Mouse (Mus musculus) CD8-positive naive resting alpha-beta T cell, adult 2 months (primary cell): Measurements from ENCODE around the gene Ctc1.

Source experiments
- DNase-seq, 2 experiments: peaks; one replicate each; pipeline ENCODE4 v3.0.0; 2022; ENCODE audit warnings: low read depth in 2 of 2, low spot score in 2 of 2

The Ctc1 gene

GRCm38 (mm10) chr11:69047592-69047991, 31.9 kb downstream of the Ctc1 start:
- no peak for DNase-seq

GRCm38 (mm10) chr11:69048151-69048550, 32.4 kb downstream of the Ctc1 start:
- no peak for DNase-seq

GRCm38 (mm10) chr11:69050748-69051147, 35.0 kb downstream of the Ctc1 start:
- no peak for DNase-seq

- no peak for DNase-seq
Observed at GRCm38 (mm10) chr11:69051771-69052170, 36.1 kb downstream of the Ctc1 start.

- no peak for DNase-seq
Observed at GRCm38 (mm10) chr11:69052824-69053421, 37.2 kb downstream of the Ctc1 start.

GRCm38 (mm10) chr11:69053848-69054247, 38.1 kb downstream of the Ctc1 start:
- DNase-seq = no peak

GRCm38 (mm10) chr11:69058265-69058664, 42.6 kb downstream of the Ctc1 start:
- no peak for DNase-seq

GRCm38 (mm10) chr11:69058729-69059356, 43.1 kb downstream of the Ctc1 start:
- no peak for DNase-seq

GRCm38 (mm10) chr11:69059357-69059974, 43.8 kb downstream of the Ctc1 start, which contains the start of gene Borcs6:
Borcs6 (plus strand) TSS chr11:69059717.
- DNase-seq = peak; percentile 88 to 91

- DNase-seq = no peak
Observed at GRCm38 (mm10) chr11:69059975-69060411, 44.3 kb downstream of the Ctc1 start.

GRCm38 (mm10) chr11:69060448-69061254, 44.9 kb downstream of the Ctc1 start:
- no peak for DNase-seq

- DNase-seq = no peak
Observed at GRCm38 (mm10) chr11:69061255-69061912, 45.7 kb downstream of the Ctc1 start.

GRCm38 (mm10) chr11:69062194-69062760, 46.6 kb downstream of the Ctc1 start:
- peak; percentile 78 to 83 for DNase-seq

- DNase-seq = peak; percentile 98 to 99
Observed at GRCm38 (mm10) chr11:69062761-69063224, 47.1 kb downstream of the Ctc1 start.

GRCm38 (mm10) chr11:69063413-69064201, 47.9 kb downstream of the Ctc1 start:
- DNase-seq = peak; percentile 87 to 90

- DNase-seq = no peak
Observed at GRCm38 (mm10) chr11:69064259-69065133, 48.8 kb downstream of the Ctc1 start.

GRCm38 (mm10) chr11:69065394-69065925, 49.7 kb downstream of the Ctc1 start:
- DNase-seq = no peak

- no peak for DNase-seq
Observed at GRCm38 (mm10) chr11:69066163-69066861, 50.6 kb downstream of the Ctc1 start.
